Mouse (Mus musculus): ENCODE data around the gene Gm5294. TPM values are rescaled to one million over a fixed set of nuclear protein-coding genes. Genes with fewer than 3 reads are reported as not detected.
A peak's percentile ranks its signal among the peaks of the same experiment; 100 is the strongest.

The Gm5294 gene
- polyA plus RNA-seq, 1 experiment from 2014 or later = not detected

DNA sequence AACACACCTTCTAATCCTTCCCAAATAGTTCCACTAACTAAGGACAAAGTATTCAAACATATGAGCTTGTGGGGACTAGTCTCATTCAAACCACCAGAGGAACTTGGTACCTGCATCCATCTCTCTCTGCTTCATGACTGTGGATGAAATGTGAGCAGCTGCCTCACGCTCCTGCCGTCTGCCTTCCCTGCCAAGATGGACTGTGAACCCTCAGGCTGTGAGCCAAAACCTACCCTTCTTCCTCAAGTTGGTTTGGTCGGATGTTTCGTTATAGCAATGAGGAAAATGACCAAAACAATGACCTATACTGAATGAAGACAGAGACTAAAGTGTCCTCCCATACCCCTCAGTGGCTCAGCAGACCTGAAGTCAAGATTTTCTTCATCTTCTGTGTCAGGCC, 21.1 kb downstream of the Gm5294 start:
- Histone ChIP-seq H3K27me3 (ENCODE audit: control insufficient read depth, insufficient read depth, low read depth, low read length) (no peaks in the 10 kb centered on the region), H3K4me2 (ENCODE audit: low read depth, low read length) (no peak overlapping the region), H3K36me3 (ENCODE audit: control insufficient read depth, insufficient read depth) (no peaks in the 10 kb centered on the region), H3K4me3 (ENCODE audit: low read depth, low read length) (no peak overlapping the region), H3K9me3 (replicated peaks; ENCODE audit: control insufficient read depth, low read length) (no peaks in the 10 kb centered on the region), H3K27ac (ENCODE audit: low read length) (no peak overlapping the region), H3K9ac (ENCODE audit: low read depth, low read length) (no peak overlapping the region), H3K4me1 (ENCODE audit: control insufficient read depth, low read depth, low read length) (no peaks in the 10 kb centered on the region)
- 71% methylated on average over 4 of the region's 4 CpGs for WGBS (ENCODE audit: insufficient replicate concordance)
- ATAC-seq (ENCODE audit: low read depth) = no peak

DNA sequence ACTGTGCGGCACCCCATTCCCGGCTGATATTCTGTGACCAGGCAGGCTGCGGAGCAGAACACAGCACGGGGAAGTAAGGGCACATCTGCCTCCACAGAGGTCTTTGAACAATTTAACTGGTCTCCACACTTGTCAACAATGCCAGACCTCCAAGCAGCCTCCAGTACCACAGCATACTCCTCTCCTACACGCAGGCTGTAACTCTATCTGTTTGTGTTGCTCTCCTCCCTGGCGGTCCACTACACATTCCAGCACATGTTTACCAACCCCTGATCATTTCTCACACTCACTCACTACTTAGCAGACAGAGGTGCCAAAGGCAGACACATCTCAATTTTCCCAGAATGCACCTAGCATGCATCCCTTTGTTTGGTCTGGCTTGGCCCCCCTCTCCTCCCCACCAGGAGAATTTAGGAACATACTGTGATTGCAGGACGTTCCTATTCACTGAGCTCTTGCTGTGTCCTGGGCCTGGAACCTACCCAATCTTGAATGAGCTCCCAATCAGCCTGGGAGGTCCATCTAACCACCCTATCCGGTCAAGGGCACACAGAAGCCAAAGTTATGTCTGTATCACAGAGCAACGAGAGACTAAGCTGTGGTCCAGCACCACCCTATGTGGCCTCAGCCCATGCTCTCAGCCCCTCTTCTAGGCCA, 23.4 kb downstream of the Gm5294 start:
- Histone ChIP-seq H3K36me3 (ENCODE audit: control insufficient read depth, insufficient read depth) (no peaks in the 10 kb centered on the region), H3K4me1 (ENCODE audit: control insufficient read depth, low read depth, low read length) (no peaks in the 10 kb centered on the region), H3K9ac (ENCODE audit: low read depth, low read length) (no peak overlapping the region), H3K4me3 (ENCODE audit: low read depth, low read length) (no peak overlapping the region), H3K27me3 (ENCODE audit: control insufficient read depth, insufficient read depth, low read depth, low read length) (no peaks in the 10 kb centered on the region), H3K4me2 (ENCODE audit: low read depth, low read length) (no peak overlapping the region), H3K27ac (ENCODE audit: low read length) (no peak overlapping the region), H3K9me3 (replicated peaks; ENCODE audit: control insufficient read depth, low read length) (no peaks in the 10 kb centered on the region)
- ATAC-seq (ENCODE audit: low read depth) = no peak
- WGBS (ENCODE audit: insufficient replicate concordance) = 58% methylated on average over 9 of the region's 9 CpGs

DNA sequence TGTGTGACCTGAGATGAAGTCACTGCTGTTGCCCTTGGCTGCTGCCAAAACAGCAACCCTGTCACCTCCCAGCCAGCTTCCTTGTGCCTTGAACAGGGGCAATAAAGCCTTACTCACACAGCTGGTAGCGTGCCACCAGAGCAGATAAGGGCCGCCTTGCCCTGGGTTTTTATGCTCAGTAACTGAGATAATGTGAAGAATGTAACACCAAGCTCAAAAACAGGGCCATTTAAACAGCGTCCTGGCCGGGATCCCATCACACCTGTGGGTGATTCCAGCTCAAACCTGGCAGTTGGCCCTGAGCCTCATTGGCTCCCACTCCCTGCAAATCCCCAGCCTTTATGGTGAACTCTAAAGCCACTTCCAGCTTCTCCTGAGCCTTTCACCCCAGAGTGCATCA, 26.6 kb downstream of the Gm5294 start:
- no peak for ATAC-seq (ENCODE audit: low read depth)
- 43% methylated on average over 4 of the region's 4 CpGs for WGBS (ENCODE audit: insufficient replicate concordance)
- no peak overlapping the region for H3K9ac ChIP-seq (ENCODE audit: low read depth, low read length)
- no peaks in the 10 kb centered on the region for H3K4me1 ChIP-seq (ENCODE audit: control insufficient read depth, low read depth, low read length)
- no peaks in the 10 kb centered on the region for H3K36me3 ChIP-seq (ENCODE audit: control insufficient read depth, insufficient read depth)
- H3K27me3 ChIP-seq (ENCODE audit: control insufficient read depth, insufficient read depth, low read depth, low read length) = no peaks in the 10 kb centered on the region
- no peak overlapping the region for H3K27ac ChIP-seq (ENCODE audit: low read length)
- H3K9me3 ChIP-seq (replicated peaks; ENCODE audit: control insufficient read depth, low read length) = no peaks in the 10 kb centered on the region
- H3K4me2 ChIP-seq (ENCODE audit: low read depth, low read length) = no peak overlapping the region
- no peak overlapping the region for H3K4me3 ChIP-seq (ENCODE audit: low read depth, low read length)

DNA sequence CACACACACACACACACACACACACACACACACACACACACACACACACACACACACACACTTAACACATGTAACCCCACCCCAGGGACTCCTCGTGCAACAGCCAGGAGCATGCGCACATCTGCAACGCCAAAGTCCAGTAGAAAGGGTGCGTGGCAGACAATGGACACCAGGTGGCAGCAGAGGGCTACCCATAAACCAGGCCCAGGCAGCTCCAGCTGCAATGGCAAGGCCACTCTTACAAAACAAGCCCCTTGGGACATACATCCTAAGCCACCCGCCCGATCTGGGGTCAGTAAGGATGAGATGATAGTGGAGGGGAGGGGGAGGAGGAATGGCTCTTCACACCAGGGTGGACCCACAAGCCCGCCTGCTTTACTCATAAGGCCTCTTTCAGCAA, 28.2 kb downstream of the Gm5294 start:
- Histone ChIP-seq H3K4me3 (ENCODE audit: low read depth, low read length) (no peak overlapping the region), H3K9ac (ENCODE audit: low read depth, low read length) (no peak overlapping the region), H3K4me2 (ENCODE audit: low read depth, low read length) (no peak overlapping the region), H3K27me3 (ENCODE audit: control insufficient read depth, insufficient read depth, low read depth, low read length) (no peaks in the 10 kb centered on the region), H3K4me1 (ENCODE audit: control insufficient read depth, low read depth, low read length) (no peaks in the 10 kb centered on the region), H3K9me3 (replicated peaks; ENCODE audit: control insufficient read depth, low read length) (no peaks in the 10 kb centered on the region), H3K36me3 (ENCODE audit: control insufficient read depth, insufficient read depth) (no peaks in the 10 kb centered on the region), H3K27ac (ENCODE audit: low read length) (no peak overlapping the region)
- peak; percentile 53; the same call in 1 of the 2 replicates for ATAC-seq (ENCODE audit: low read depth)
- WGBS (ENCODE audit: insufficient replicate concordance) = 5% methylated on average over 7 of the region's 7 CpGs

DNA sequence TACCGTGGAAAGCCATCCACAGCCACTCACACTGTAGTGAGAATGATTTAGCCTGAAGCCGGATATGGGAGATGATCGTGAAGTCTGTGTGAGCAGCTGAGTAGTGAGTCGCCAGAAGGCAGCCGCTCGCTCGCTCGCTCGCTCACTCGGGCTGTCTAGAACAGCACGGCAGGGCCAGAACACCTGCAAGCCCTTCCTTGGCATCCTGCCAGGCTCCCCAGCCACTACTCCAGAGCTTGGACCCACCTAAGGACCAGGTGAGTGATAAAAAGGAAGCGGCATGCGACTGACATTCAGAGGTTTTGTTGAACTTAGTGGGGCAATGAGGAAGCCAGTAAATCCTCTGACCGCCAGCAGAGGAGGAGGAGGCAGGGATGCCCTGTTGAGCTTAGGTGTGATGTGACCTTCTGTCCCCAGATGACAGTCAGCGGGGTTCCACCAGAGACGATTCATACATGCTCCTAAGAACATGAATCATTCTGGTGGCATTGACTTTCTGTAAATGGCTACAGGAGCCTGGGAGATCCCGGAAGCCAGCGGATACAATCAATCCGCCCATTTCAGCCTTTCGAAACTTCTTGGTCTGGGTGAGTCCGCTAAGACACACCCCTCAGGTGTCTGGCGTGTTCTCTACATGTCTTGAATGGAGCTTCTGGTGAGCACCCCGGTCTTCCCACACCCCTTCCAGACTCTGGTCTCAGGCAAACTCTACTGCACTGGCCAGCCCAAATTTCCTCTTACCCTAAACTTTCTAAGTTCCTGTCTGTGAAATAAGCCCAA, 30.0 kb downstream of the Gm5294 start:
- Histone ChIP-seq H3K27ac (ENCODE audit: low read length) (no peak overlapping the region), H3K4me2 (ENCODE audit: low read depth, low read length) (no peak overlapping the region)

DNA sequence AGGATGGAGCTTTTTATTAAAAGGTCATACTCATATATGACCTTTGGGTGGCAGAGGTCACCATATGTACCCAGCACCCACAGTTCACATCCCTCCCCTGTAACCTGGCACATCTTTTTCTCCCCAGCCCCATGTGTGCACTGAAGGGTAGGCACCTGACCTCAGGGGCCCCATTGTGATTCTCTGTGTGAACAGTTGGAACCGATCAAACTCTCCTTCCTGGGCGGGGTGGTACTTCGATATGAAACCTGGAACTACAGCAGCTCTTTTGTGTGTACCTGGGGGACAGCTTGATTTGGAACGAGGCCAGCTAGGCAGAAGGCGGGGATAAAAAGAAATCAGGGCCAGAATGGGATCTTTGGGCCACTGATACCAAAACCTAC, 30.6 kb downstream of the Gm5294 start:
- no peak overlapping the region for H3K4me3 ChIP-seq (ENCODE audit: low read depth, low read length)
- H3K36me3 ChIP-seq (ENCODE audit: control insufficient read depth, insufficient read depth) = no peaks in the 10 kb centered on the region
- no peak overlapping the region for H3K27ac ChIP-seq (ENCODE audit: low read length)
- H3K9me3 ChIP-seq (replicated peaks; ENCODE audit: control insufficient read depth, low read length) = no peaks in the 10 kb centered on the region
- no peak for ATAC-seq (ENCODE audit: low read depth)
- 57% methylated on average over 5 of the region's 5 CpGs for WGBS (ENCODE audit: insufficient replicate concordance)
- no peaks in the 10 kb centered on the region for H3K27me3 ChIP-seq (ENCODE audit: control insufficient read depth, insufficient read depth, low read depth, low read length)
- no peak overlapping the region for H3K9ac ChIP-seq (ENCODE audit: low read depth, low read length)
- H3K4me1 ChIP-seq (ENCODE audit: control insufficient read depth, low read depth, low read length) = no peaks in the 10 kb centered on the region
- no peak overlapping the region for H3K4me2 ChIP-seq (ENCODE audit: low read depth, low read length)

More for the DNA sequence above, 30.0 kb downstream of the Gm5294 start:
- no peaks in the 10 kb centered on the region for H3K9me3 ChIP-seq (replicated peaks; ENCODE audit: control insufficient read depth, low read length)
- no peaks in the 10 kb centered on the region for H3K36me3 ChIP-seq (ENCODE audit: control insufficient read depth, insufficient read depth)
- no peak overlapping the region for H3K4me3 ChIP-seq (ENCODE audit: low read depth, low read length)
- WGBS (ENCODE audit: insufficient replicate concordance) = 64% methylated on average over 23 of the region's 23 CpGs
- no peaks in the 10 kb centered on the region for H3K27me3 ChIP-seq (ENCODE audit: control insufficient read depth, insufficient read depth, low read depth, low read length)
- H3K9ac ChIP-seq (ENCODE audit: low read depth, low read length) = no peak overlapping the region
- no peak for ATAC-seq (ENCODE audit: low read depth)
- H3K4me1 ChIP-seq (ENCODE audit: control insufficient read depth, low read depth, low read length) = no peaks in the 10 kb centered on the region

DNA sequence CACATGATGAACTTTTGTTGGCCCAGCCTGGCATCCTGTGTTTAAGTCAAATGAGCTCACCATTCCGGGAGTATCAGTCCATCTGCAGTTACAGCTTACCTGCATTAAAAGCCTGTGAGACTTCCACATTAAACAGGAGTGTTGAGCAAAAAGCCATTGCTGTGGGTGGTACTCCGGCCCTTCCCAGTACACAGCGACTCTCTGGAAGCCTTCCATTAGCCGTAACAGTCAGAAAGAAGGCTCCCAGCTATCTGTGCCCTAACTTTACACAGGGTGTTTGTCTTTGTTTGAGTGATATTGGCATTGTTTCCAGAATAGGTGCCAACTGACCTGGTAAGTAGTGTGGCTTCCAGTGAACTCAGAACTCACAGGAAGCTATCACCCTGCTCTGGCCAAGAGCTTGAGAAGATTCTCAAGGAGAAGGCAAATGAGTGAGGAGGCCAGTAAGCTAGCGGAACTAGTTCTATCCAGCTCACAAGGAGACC, 31.5 kb downstream of the Gm5294 start:
- WGBS (ENCODE audit: insufficient replicate concordance) = 70% methylated on average over 5 of the region's 5 CpGs
- no peak for ATAC-seq (ENCODE audit: low read depth)

DNA sequence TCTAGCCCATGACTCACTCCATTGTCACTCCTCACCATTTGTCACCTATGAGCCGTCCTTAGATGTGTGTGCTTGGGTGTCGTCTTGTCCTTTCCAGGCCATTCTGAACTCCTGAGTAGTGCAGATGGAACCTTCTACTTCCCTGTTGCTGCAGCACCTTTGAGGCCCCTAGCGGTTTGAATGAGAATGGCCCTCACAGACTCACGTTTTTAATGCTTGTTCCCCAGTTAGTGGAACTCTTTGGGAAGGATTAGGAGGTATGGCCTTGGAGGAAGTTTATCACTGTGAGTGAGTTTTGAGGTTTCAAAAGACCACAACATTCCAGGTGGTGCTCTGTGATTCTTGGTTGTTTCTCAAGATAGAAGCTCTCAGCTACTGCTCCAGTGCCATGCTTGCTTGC, 32.3 kb downstream of the Gm5294 start:
- Histone ChIP-seq H3K27ac (ENCODE audit: low read length) (no peak overlapping the region), H3K4me1 (ENCODE audit: control insufficient read depth, low read depth, low read length) (no peaks in the 10 kb centered on the region), H3K27me3 (ENCODE audit: control insufficient read depth, insufficient read depth, low read depth, low read length) (no peaks in the 10 kb centered on the region), H3K9ac (ENCODE audit: low read depth, low read length) (no peak overlapping the region), H3K36me3 (ENCODE audit: control insufficient read depth, insufficient read depth) (no peaks in the 10 kb centered on the region), H3K4me2 (ENCODE audit: low read depth, low read length) (no peak overlapping the region), H3K9me3 (replicated peaks; ENCODE audit: control insufficient read depth, low read length) (no peaks in the 10 kb centered on the region), H3K4me3 (ENCODE audit: low read depth, low read length) (no peak overlapping the region)
- WGBS (ENCODE audit: insufficient replicate concordance) = 58% methylated on average over 4 of the region's 4 CpGs
- no peak for ATAC-seq (ENCODE audit: low read depth)

More for the DNA sequence above, 31.5 kb downstream of the Gm5294 start:
- Histone ChIP-seq H3K4me1 (ENCODE audit: control insufficient read depth, low read depth, low read length) (no peaks in the 10 kb centered on the region), H3K4me3 (ENCODE audit: low read depth, low read length) (no peak overlapping the region), H3K4me2 (ENCODE audit: low read depth, low read length) (no peak overlapping the region), H3K27ac (ENCODE audit: low read length) (no peak overlapping the region), H3K9me3 (replicated peaks; ENCODE audit: control insufficient read depth, low read length) (no peaks in the 10 kb centered on the region), H3K36me3 (ENCODE audit: control insufficient read depth, insufficient read depth) (no peaks in the 10 kb centered on the region), H3K9ac (ENCODE audit: low read depth, low read length) (no peak overlapping the region), H3K27me3 (ENCODE audit: control insufficient read depth, insufficient read depth, low read depth, low read length) (no peaks in the 10 kb centered on the region)

DNA sequence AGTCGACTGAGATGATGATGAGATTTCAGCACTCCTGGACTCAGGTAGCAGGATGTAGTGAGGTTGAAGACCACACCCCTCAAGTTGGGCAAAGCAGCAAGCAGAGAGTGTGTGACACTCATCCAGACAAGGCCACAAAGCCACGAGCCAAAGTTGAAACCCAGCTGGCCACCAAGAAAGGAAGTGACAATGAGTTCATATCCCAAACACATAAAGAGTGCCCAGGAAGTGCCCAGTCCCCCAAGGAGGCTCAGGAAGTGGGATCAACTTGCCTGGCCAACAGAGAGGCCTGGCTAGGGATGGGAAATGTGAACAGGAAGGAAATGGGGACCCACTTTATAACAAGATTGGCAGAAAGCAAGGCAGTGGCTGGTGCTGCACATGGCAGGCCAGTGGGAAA, 33.5 kb downstream of the Gm5294 start:
- WGBS (ENCODE audit: insufficient replicate concordance) = 33% methylated on average over 2 of the region's 2 CpGs
- ATAC-seq (ENCODE audit: low read depth) = no peak
- H3K9ac ChIP-seq (ENCODE audit: low read depth, low read length) = no peak overlapping the region
- H3K36me3 ChIP-seq (ENCODE audit: control insufficient read depth, insufficient read depth) = no peaks in the 10 kb centered on the region
- H3K4me2 ChIP-seq (ENCODE audit: low read depth, low read length) = no peak overlapping the region
- H3K27ac ChIP-seq (ENCODE audit: low read length) = no peak overlapping the region
- no peak overlapping the region for H3K4me3 ChIP-seq (ENCODE audit: low read depth, low read length)
- no peaks in the 10 kb centered on the region; the same call in 1 of the 2 replicates for H3K4me1 ChIP-seq (ENCODE audit: control insufficient read depth, low read depth, low read length)
- H3K27me3 ChIP-seq (ENCODE audit: control insufficient read depth, insufficient read depth, low read depth, low read length) = no peaks in the 10 kb centered on the region
- H3K9me3 ChIP-seq (replicated peaks; ENCODE audit: control insufficient read depth, low read length) = no peaks in the 10 kb centered on the region
